Mouse (Mus musculus) megakaryocyte, embryonic 14.5 days (primary cell): ENCODE measurements around the gene Ifi27. TPM values are rescaled to one million over a fixed set of nuclear protein-coding genes. Genes with fewer than 3 reads are reported as not detected.
"Not testable (repeated sequence)": the region's sequence is repeated elsewhere in the genome, so short reads cannot be mapped to it uniquely, and the experiment has no call there.

Source experiments
- H3K27me3 ChIP-seq: replicated peaks from 2 replicates; pipeline ENCODE3; 2012; ENCODE audit warnings: inconsistent platforms
- H3K36me3 ChIP-seq: replicated peaks from 2 replicates; pipeline ENCODE3; 2012; ENCODE audit warnings: low read length, inconsistent platforms, mixed read lengths
- H3K4me1 ChIP-seq: 2 replicates; pipeline ENCODE4 v1.6.1; 2012; ENCODE audit warnings: inconsistent platforms
- H3K4me3 ChIP-seq: replicated peaks from 2 replicates; pipeline ENCODE3; 2012; ENCODE audit warnings: moderate library complexity, mild to moderate bottlenecking, inconsistent platforms
- H3K9me3 ChIP-seq: 2 replicates; pipeline ENCODE4 v1.6.1; 2012; ENCODE audit warnings: inconsistent platforms
- FLI1 ChIP-seq: IDR thresholded peaks from 2 replicates; pipeline ENCODE4 v1.6.1; 2012; ENCODE audit warnings: low read length, inconsistent platforms, mixed read lengths
- GATA1 ChIP-seq: IDR thresholded peaks from 3 replicates; pipeline ENCODE4 v1.6.1; 2012; ENCODE audit warnings: mixed read lengths, low read length, inconsistent platforms, borderline replicate concordance
- polyA plus RNA-seq: library from polyadenylated mRNA; stranded (reverse); fragments of >175 nt; gene quantifications from 2 replicates; pipeline ENCODE4 v1.2.3, GENCODE M21; 2012; ENCODE audit warnings: low replicate concordance; ENCODE audit not compliant: insufficient read depth

Gene Ifi27
- polyA plus RNA-seq, 1 experiment = 4.1 TPM

- Histone ChIP-seq H3K4me1 (no peaks in the 10 kb centered on the region), H3K27me3 (peaks cover 23% of the 10 kb centered on the region), H3K36me3 (no peaks in the 10 kb centered on the region), H3K4me3 (no peak overlapping the region), H3K9me3 (no peaks in the 10 kb centered on the region)
- TF ChIP-seq FLI1 (no peak), GATA1 (no peak)
Observed at GRCm38 (mm10) chr12:103453361-103453760, 19.4 kb downstream of the Ifi27 start.

GRCm38 (mm10) chr12:103456727-103457126 is 22.7 kb downstream of the Ifi27 start:
- not testable (repeated sequence) for H3K4me3 ChIP-seq, H3K27me3 ChIP-seq

DNA sequence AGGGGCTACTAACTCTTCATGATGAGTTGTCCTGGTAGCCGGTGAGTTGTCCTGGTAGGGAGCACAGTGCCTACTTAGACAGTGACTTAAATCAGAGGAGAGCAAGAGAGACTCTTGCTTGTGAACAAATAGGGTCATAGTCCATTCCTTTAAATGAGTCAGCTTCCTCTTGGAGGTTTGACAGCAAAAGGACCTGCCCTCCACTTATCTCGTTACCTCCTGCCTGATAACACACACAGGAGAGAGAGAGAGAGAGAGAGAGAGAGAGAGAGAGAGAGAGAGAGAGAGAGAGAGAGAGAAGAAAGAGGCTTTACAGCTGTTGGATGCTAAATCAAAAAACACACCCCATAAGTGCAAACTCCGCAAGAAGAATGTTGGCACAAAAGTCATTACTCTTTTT is 23.1 kb downstream of the Ifi27 start, which contains the start of gene Ifi27l2b:
TSS of gene Ifi27l2b (minus strand) at position 84 of the 400 bp plus-strand sequence.
- Histone ChIP-seq H3K4me3 (no peak within 1 kb of the TSS), H3K36me3 (no peaks in the 10 kb centered on the region), H3K27me3 (peaks cover 6% of the 10 kb centered on the region), H3K9me3 (no peaks in the 10 kb centered on the region), H3K4me1 (no peaks in the 10 kb centered on the region)
- TF ChIP-seq GATA1 (no peak), FLI1 (no peak)

More at GRCm38 (mm10) chr12:103456727-103457126, 22.7 kb downstream of the Ifi27 start:
- H3K36me3 ChIP-seq, H3K4me1 ChIP-seq, H3K9me3 ChIP-seq: not testable (repeated sequence)

GRCm38 (mm10) chr12:103474481-103474880 is 40.5 kb downstream of the Ifi27 start:
- Histone ChIP-seq H3K4me1 (no peaks in the 10 kb centered on the region; the same call in 1 of the 2 replicates), H3K27me3 (peaks cover 13% of the 10 kb centered on the region), H3K36me3 (no peaks in the 10 kb centered on the region), H3K4me3 (no peak overlapping the region), H3K9me3 (peaks cover 5% of the 10 kb centered on the region; the same call in 1 of the 2 replicates)
- no peak for TF ChIP-seq FLI1
- no peak for TF ChIP-seq GATA1

DNA sequence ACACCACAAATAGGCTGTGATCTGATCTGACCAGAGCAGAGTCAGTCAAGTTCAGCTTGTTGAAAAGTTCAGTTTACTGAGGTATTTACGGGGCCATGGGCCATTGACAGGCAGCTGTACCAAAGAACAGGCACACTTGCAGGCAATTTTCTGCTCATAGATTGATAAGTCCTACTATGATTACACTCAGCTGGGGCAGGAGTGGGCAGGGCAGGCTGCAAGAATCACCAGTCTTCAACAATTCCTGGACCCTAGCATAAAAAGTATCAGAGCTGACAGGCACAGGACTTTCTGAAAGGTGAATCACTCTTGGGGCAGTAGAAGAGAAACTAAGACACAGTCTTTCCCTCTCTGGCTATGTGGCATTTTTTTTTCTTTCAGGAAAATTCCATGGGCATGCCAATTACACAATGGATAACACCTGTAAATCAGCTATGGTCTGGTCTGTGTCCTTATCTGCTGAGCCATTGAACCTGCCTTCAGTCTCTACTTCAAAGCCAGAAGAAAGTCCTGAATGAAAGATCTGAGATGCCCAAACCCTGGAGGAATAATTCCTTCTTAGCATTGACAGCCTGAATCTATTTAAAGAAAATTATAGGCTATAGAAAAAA is 42.9 kb downstream of the Ifi27 start:
- peaks cover 21% of the 10 kb centered on the region for H3K27me3 ChIP-seq
- no peak overlapping the region for H3K4me3 ChIP-seq
- no peaks in the 10 kb centered on the region for H3K9me3 ChIP-seq
- no peaks in the 10 kb centered on the region; the same call in 1 of the 2 replicates for H3K4me1 ChIP-seq
- H3K36me3 ChIP-seq = no peaks in the 10 kb centered on the region
- no peak for TF ChIP-seq GATA1
- no peak for TF ChIP-seq FLI1

GRCm38 (mm10) chr12:103477461-103478015 is 43.5 kb downstream of the Ifi27 start:
- H3K4me3 ChIP-seq = no peak overlapping the region
- no peaks in the 10 kb centered on the region for H3K36me3 ChIP-seq

GRCm38 (mm10) chr12:103481671-103482070 is 47.7 kb downstream of the Ifi27 start:
- Histone ChIP-seq H3K4me1 (no peaks in the 10 kb centered on the region), H3K36me3 (no peaks in the 10 kb centered on the region), H3K9me3 (no peaks in the 10 kb centered on the region), H3K4me3 (no peak overlapping the region), H3K27me3 (peaks cover 44% of the 10 kb centered on the region)
- TF ChIP-seq FLI1 (no peak), GATA1 (no peak)

More at GRCm38 (mm10) chr12:103477461-103478015, 43.5 kb downstream of the Ifi27 start:
- TF ChIP-seq FLI1 = no peak
- TF ChIP-seq GATA1 = no peak
- Histone ChIP-seq H3K27me3 (peaks cover 23% of the 10 kb centered on the region), H3K4me1 (no peaks in the 10 kb centered on the region; the same call in 1 of the 2 replicates), H3K9me3 (no peaks in the 10 kb centered on the region)

DNA sequence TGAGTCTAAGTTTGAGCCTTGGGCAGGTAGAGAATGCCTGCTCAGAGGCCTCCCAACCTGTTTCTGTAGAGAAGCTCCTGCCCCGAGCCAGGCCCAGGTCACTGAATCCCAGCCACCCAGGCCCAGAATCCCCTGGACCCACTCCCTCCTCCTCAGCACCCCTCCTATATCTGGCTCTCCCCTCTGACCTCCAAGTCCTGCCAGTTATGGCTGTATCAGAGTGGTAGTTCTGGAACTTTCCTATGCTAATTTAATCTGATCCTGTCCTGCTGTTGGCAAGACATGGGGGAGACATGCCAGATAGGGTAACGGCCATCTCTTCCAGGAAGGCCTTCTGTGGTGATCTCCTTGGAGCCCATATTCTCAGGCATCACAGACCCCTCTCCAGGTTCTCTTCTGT is 48.8 kb downstream of the Ifi27 start:
- TF ChIP-seq FLI1 (no peak), GATA1 (no peak)
- Histone ChIP-seq H3K4me3 (no peak overlapping the region), H3K36me3 (no peaks in the 10 kb centered on the region), H3K9me3 (no peaks in the 10 kb centered on the region), H3K4me1 (peaks cover 9% of the 10 kb centered on the region; the same call in 1 of the 2 replicates), H3K27me3 (peaks cover 48% of the 10 kb centered on the region)

GRCm38 (mm10) chr12:103484200-103484972 is 50.4 kb downstream of the Ifi27 start:
- not testable (repeated sequence) for H3K36me3 ChIP-seq, H3K4me3 ChIP-seq, H3K9me3 ChIP-seq
- Histone ChIP-seq H3K27me3 (peaks cover 40% of the 10 kb centered on the region), H3K4me1 (peaks cover 15% of the 10 kb centered on the region; the same call in 1 of the 2 replicates)

- no peaks in the 10 kb centered on the region for H3K36me3 ChIP-seq
- peaks cover 32% of the 10 kb centered on the region for H3K27me3 ChIP-seq
- no peak overlapping the region for H3K4me3 ChIP-seq
- TF ChIP-seq FLI1 (no peak), GATA1 (no peak)
- no peaks in the 10 kb centered on the region for H3K9me3 ChIP-seq
- peaks cover 33% of the 10 kb centered on the region for H3K4me1 ChIP-seq
Observed at GRCm38 (mm10) chr12:103486726-103487125, 52.7 kb downstream of the Ifi27 start.
